9 mouse cellular contexts compared by ENCODE assay signal in the genomic region with DNA sequence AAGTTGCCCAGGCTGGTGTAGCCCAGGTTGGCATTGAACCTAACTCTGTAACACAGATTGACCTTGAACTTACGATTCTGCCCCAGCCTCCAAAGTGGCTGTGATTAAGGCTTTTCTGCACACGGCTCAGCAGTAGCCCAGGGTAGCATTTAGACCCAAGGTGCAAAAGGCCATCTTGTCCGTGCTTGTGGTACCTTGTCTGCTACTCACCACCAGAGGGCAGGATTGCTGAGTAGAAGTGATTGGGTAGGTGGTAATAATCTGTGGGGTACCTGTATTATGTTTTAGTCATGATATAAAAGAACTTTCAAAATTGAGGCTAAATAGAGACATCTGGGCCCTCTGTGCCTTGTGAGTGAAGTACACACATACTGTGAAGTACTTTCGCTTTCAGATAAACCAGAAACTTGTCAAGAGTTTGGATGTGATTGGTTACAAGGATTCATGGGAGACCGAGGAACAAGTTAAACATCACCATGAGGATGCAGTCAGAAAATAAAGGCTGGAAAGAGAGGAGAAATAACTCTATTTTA. TPM values are rescaled to one million over a fixed set of nuclear protein-coding genes. Genes with fewer than 3 reads are reported as not detected.
DNase-seq lines count a peak whose midpoint lies in the region; ATAC-seq and TF ChIP-seq lines count a peak whose summit lies in the region.
"Had no signal": no experiment of that assay in that cellular context is flagged by ENCODE, and none has a peak within 500 bp of the region (broad histone marks: within the 10 kb centered on the region; RNA-seq: fewer than 3 reads in every experiment).

No protein-coding gene starts in this region.

- H3K27me3 ChIP-seq in MEL (ENCODE audit: control insufficient read depth in 1 of 2, insufficient read depth in 2 of 2, low read length in 2 of 2) = no peaks in the 10 kb centered on the region
- H3K27me3 ChIP-seq: embryonic facial prominence, embryonic 12.5 days had no signal

- DNase-seq in heart, adult 11 months = peak; percentile 85
- no peak for DNase-seq in heart, postnatal 25 days (ENCODE audit: low spot score)
- peak; percentile 45 for DNase-seq in 3T3-L1 (ENCODE audit: low read depth, low spot score)
- DNase-seq in MEL (ENCODE audit: low read depth, low spot score) = peak; percentile 72
- DNase-seq in embryo, embryonic 11 days = peak; percentile 54
- peak; percentile 10 for DNase-seq in large intestine, adult 2 months (ENCODE audit: low read depth, low spot score)
- DNase-seq in cerebellum, adult 8-10 months = no peak

- H3K36me3 ChIP-seq in MEL (ENCODE audit: control insufficient read depth in 1 of 2, insufficient read depth in 2 of 2, low read length in 2 of 2) = no peaks in the 10 kb centered on the region

- no peak for TF ChIP-seq EP300 in MEL (IDR thresholded peaks at IDR 0.05; ENCODE audit: low read depth in 1 of 2, low read length in 2 of 2)

- intact Hi-C loops in heart, postnatal 25 days (cut with DNase I) = loop anchor here (1.0 kb wide), 1 partner anchor 115 kb away; no protein-coding TSS in a partner anchor

- no peak overlapping the region for H3K9ac ChIP-seq in MEL (ENCODE audit: control insufficient read depth, low read depth, low read length, poor library complexity, severe bottlenecking)
- H3K9ac ChIP-seq: embryonic facial prominence, embryonic 12.5 days had no signal

- no peak for TF ChIP-seq POLR2A in MEL (IDR thresholded peaks at IDR 0.05; ENCODE audit: control insufficient read depth in 1 of 2, insufficient read depth in 1 of 2, low read depth in 1 of 2, low read length in 2 of 2, poor library complexity in 1 of 2)

- no peaks in the 10 kb centered on the region for H3K9me3 ChIP-seq in MEL (replicated peaks; ENCODE audit: insufficient read depth, low read length)
- H3K9me3 ChIP-seq: embryonic facial prominence, embryonic 12.5 days had no signal

- WGBS in large intestine, adult 2 months = 62% methylated on average over 5 of the region's 5 CpGs

- peak; percentile 86 for TF ChIP-seq RAD21 in MEL (IDR thresholded peaks at IDR 0.05; ENCODE audit: low read depth, low read length)

- peak; percentile 78 to 94 (median 81) for TF ChIP-seq CTCF in MEL (IDR thresholded peaks at IDR 0.05 in 2 of 3, conservative IDR thresholded peaks at IDR 0.05 in 1 of 3; ENCODE audit: control insufficient read depth in 1 of 3, insufficient read depth in 1 of 3, low read depth in 2 of 3, low read length in 3 of 3, poor library complexity in 1 of 3, severe bottlenecking in 1 of 3)

- no peak overlapping the region for H3K4me3 ChIP-seq in MEL (ENCODE audit: control insufficient read depth in 1 of 2, insufficient read depth in 1 of 2, low read depth in 2 of 2, low read length in 2 of 2)
- H3K4me3 ChIP-seq: embryonic facial prominence, embryonic 12.5 days had no signal

- peak; percentile 81 for ATAC-seq in neutrophil, adult 5-6 weeks (ENCODE audit: extremely low read depth, insufficient number of reproducible peaks, low FRiP score, poor library complexity, severe bottlenecking)

- H3K4me1 ChIP-seq in MEL (ENCODE audit: control insufficient read depth in 1 of 2, insufficient read depth in 2 of 2, low read length in 2 of 2) = no peaks in the 10 kb centered on the region
- H3K4me1 ChIP-seq: embryonic facial prominence, embryonic 12.5 days had no signal

- no peak overlapping the region for H3K27ac ChIP-seq in MEL (ENCODE audit: control insufficient read depth, low read depth, low read length)
- H3K27ac ChIP-seq: embryonic facial prominence, embryonic 12.5 days had no signal

- H3K79me2 ChIP-seq in MEL (ENCODE audit: control insufficient read depth, insufficient read depth, low read length, poor library complexity) = no peaks in the 10 kb centered on the region

TF ChIP-seq in MEL, 35 proteins besides CTCF, POLR2A, EP300 and RAD21:
- TF ChIP-seq MYB (IDR thresholded peaks at IDR 0.05; ENCODE audit: low read depth, low read length) (no peak), ZC3H11A (IDR thresholded peaks at IDR 0.05; ENCODE audit: low read depth, low read length) (peak; percentile 95), SMC3 (IDR thresholded peaks at IDR 0.05; ENCODE audit: low read depth, low read length) (peak; percentile 99)
TF ChIP-seq in MEL: peak in this region for 2.

RNA-seq across cellular contexts. Expression of gene Rhoh, which starts 37.3 kb away (rescaled TPM):
- under 1 TPM; 0.42 to 0.87 TPM for total RNA-seq in heart, postnatal 25 days (2021)
- 0.10 and 0.15 TPM in 2 replicates for total RNA-seq in MEL (2012; rRNA removed)
- under 1 TPM in 1 of 2 experiments, not detected in 1; 0.31 TPM for polyA plus RNA-seq in MEL (2012; ENCODE audit: insufficient read depth in 1 of 2, insufficient read length in 2 of 2, low read depth in 1 of 2, low replicate concordance in 2 of 2, missing spikeins in 1 of 2)
- polyA plus RNA-seq in large intestine, adult 2 months (2012; rRNA removed) = 4.8 and 5.8 TPM in 2 replicates
- total RNA-seq in neutrophil, adult 5-6 weeks (2017) = 148 and 161 TPM in 2 replicates

Comparison
In these comparisons a context has a peak if more than half of its experiments do, and no peak if none do; other contexts are left out.
1. DNase-seq: peak in heart, adult 11 months (single experiment), 3T3-L1 (single experiment), MEL (single experiment), embryo, embryonic 11 days (single experiment) and large intestine, adult 2 months (single experiment); none in heart, postnatal 25 days (single experiment) and cerebellum, adult 8-10 months (single experiment).
2. RNA of gene Rhoh, which starts 37.3 kb away (total RNA-seq): 148 to 161 TPM in neutrophil, adult 5-6 weeks; 0.42 to 0.87 TPM in heart, postnatal 25 days and 0.10 to 0.15 TPM in MEL; every median in the first group is over 10 times any median in the second.